Mouse (Mus musculus) liver, postnatal 0 days (tissue): ENCODE data around the gene St6gal1. TPM values are rescaled to one million over a fixed set of nuclear protein-coding genes. Genes with fewer than 3 reads are reported as not detected.

Experiments used
- ATAC-seq: fragments of 200-750 bp; cut with Nextera tagmentation; 2 replicates; pipeline ENCODE4 v1.8.0; 2017; ENCODE audit warnings: mild to moderate bottlenecking, moderate library complexity
- DNase-seq: peaks from one replicate; pipeline ENCODE4 v3.0.0-alpha.2; 2016
- H3K27ac ChIP-seq: fragments of 300-500 bp; sonication (generic); 2 replicates; pipeline ENCODE4 v1.5.1; 2014; ENCODE audit warnings: antibody characterized with exemption, moderate library complexity, mild to moderate bottlenecking, low read depth
- H3K27me3 ChIP-seq: fragments of 300-500 bp; sonication (generic); 2 replicates; pipeline ENCODE4 v1.6.1; 2014; ENCODE audit warnings: low read length, control low read depth, mixed read lengths; ENCODE audit not compliant: insufficient read depth
- H3K36me3 ChIP-seq: fragments of 300-500 bp; sonication (generic); replicated peaks from 2 replicates; pipeline ENCODE4 v1.6.1; 2014; ENCODE audit warnings: mild to moderate bottlenecking, control low read depth, low read length, moderate library complexity, mixed read lengths; ENCODE audit not compliant: insufficient read depth
- H3K4me1 ChIP-seq: fragments of 300-500 bp; sonication (generic); 2 replicates; pipeline ENCODE4 v1.6.1; 2014; ENCODE audit warnings: antibody characterized with exemption, mild to moderate bottlenecking, control low read depth; ENCODE audit not compliant: insufficient read depth
- H3K4me2 ChIP-seq: fragments of 300-500 bp; sonication (generic); 2 replicates; pipeline ENCODE4 v1.6.1; 2014; ENCODE audit warnings: low read depth, mild to moderate bottlenecking, low read length, moderate library complexity, mixed read lengths
- H3K4me3 ChIP-seq: fragments of 300-500 bp; sonication (generic); 2 replicates; pipeline ENCODE4 v1.5.1; 2014; ENCODE audit warnings: low read depth, low read length
- H3K9ac ChIP-seq: fragments of 300-500 bp; sonication (generic); replicated peaks from 2 replicates; pipeline ENCODE4 v1.6.1; 2014; ENCODE audit warnings: mild to moderate bottlenecking, moderate library complexity
- H3K9me3 ChIP-seq: fragments of 300-500 bp; sonication (generic); 2 replicates; pipeline ENCODE4 v1.6.1; 2016; ENCODE audit warnings: mild to moderate bottlenecking, control low read depth, low read length, mixed read lengths
- CTCF ChIP-seq: sonication (generic); IDR thresholded peaks from 2 replicates; pipeline ENCODE4 v1.5.1; 2016; ENCODE audit warnings: antibody characterized with exemption, low read depth
- EP300 ChIP-seq: IDR thresholded peaks from 2 replicates; pipeline ENCODE4 v1.6.1; 2016; ENCODE audit warnings: antibody characterized with exemption, low read depth, mild to moderate bottlenecking
- whole genome bisulfite sequencing: fragments of 180-500 bp; shearing (Covaris S2); extraction: QIAGEN DNeasy Blood & Tissue Kit; methylation state at CpG from one replicate; pipeline ENCODE4 v1.1.7; 2014; ENCODE audit not compliant: insufficient replicate concordance; 5-methylcytosine and 5-hydroxymethylcytosine counted together
- polyA plus RNA-seq: library from polyadenylated mRNA; unstranded; fragments of >200 nt; fragmentation: Nextera tagmentation; extraction: Ambion mirVana; gene quantifications from 2 replicates; pipeline ENCODE4 v1.2.1, GENCODE M21; 2015

St6gal1 gene
- polyA plus RNA-seq, 1 experiment from 2014 or later: 17.1 TPM

DNA sequence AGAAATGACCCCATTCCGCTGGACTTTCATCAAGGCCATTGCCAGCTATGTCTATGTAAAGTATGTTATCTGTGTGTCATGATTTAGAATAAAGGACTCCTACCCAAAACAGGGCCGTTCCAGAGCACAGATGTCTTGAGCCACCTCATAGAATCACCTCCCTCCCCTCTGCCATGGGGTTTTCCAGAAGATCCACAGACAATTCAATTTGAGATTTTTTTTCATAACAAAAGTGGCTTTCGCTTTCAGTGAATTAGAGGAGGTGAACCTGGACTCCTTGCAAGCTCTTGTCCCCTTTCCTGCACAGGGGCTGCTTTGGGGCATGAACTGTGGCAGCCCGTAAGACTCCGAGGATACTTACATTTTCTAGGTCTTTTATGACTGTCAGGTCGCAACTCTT lies 70.2 kb downstream of the St6gal1 start:
- Histone ChIP-seq H3K4me3 (no peak overlapping the region), H3K4me2 (no peak overlapping the region), H3K4me1 (peaks cover 6% of the 10 kb centered on the region), H3K27ac (peak overlapping the region; percentile 83), H3K27me3 (no peaks in the 10 kb centered on the region), H3K36me3 (no peaks in the 10 kb centered on the region), H3K9ac (no peak overlapping the region), H3K9me3 (no peaks in the 10 kb centered on the region)
- whole genome bisulfite sequencing: 73% methylated on average over 6 of the region's 6 CpGs
- DNase-seq (no peak), ATAC-seq (peak; percentile 13)
- TF ChIP-seq CTCF (no peak), EP300 (no peak)

- Histone ChIP-seq H3K9ac (no peak overlapping the region), H3K4me1 (peaks cover 6% of the 10 kb centered on the region; the same call in 1 of the 2 replicates), H3K4me2 (no peak overlapping the region), H3K9me3 (no peaks in the 10 kb centered on the region), H3K27ac (peak overlapping the region; percentile 83), H3K27me3 (no peaks in the 10 kb centered on the region), H3K4me3 (no peak overlapping the region), H3K36me3 (no peaks in the 10 kb centered on the region)
- no peak for TF ChIP-seq CTCF
- 79% methylated on average over 5 of the region's 5 CpGs for WGBS
- no peak for ATAC-seq
- DNase-seq: no peak
Measured at GRCm38 (mm10) chr16:23295720-23296119, 71.2 kb downstream of the St6gal1 start.

GRCm38 (mm10) chr16:23296721-23297120 lies 72.2 kb downstream of the St6gal1 start:
- H3K4me1 ChIP-seq: peaks cover 6% of the 10 kb centered on the region; the same call in 1 of the 2 replicates
- H3K27me3 ChIP-seq: no peaks in the 10 kb centered on the region
- DNase-seq (no peak), ATAC-seq (no peak)
- H3K4me2 ChIP-seq: no peak overlapping the region
- TF ChIP-seq CTCF: no peak
- no peak for TF ChIP-seq EP300
- WGBS: 89% methylated on average over 3 of the region's 3 CpGs
- H3K9me3 ChIP-seq: no peaks in the 10 kb centered on the region
- H3K4me3 ChIP-seq: no peak overlapping the region
- H3K9ac ChIP-seq: no peak overlapping the region
- H3K36me3 ChIP-seq: no peaks in the 10 kb centered on the region
- peak overlapping the region; percentile 11; the same call in 1 of the 2 replicates for H3K27ac ChIP-seq

DNA sequence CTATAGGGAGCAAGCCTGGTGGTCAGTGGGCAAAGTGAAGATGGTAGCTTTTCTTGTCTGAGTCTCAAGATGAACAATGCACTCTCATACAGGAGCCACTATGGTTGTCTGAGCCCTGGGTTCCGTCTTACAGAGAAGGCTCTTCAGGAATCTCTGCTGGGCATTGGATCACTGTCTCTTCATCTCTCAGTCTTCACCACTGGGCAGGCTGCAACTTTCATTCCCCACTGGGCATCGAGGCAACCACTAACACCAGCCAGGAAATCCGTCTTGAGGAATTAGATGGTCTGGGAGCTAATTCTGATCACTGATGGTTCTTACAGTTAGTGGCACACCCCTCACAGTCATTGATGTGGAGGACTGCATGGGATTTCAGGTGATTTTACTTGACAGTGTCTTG lies 73.9 kb downstream of the St6gal1 start:
- DNase-seq (no peak), ATAC-seq (no peak)
- Histone ChIP-seq H3K4me2 (no peak overlapping the region), H3K9ac (no peak overlapping the region), H3K27ac (no peak overlapping the region), H3K27me3 (no peaks in the 10 kb centered on the region), H3K36me3 (peaks cover 2% of the 10 kb centered on the region; the same call in 1 of the 2 replicates), H3K9me3 (no peaks in the 10 kb centered on the region), H3K4me3 (no peak overlapping the region), H3K4me1 (peaks cover 6% of the 10 kb centered on the region; the same call in 1 of the 2 replicates)
- 71% methylated on average over 3 of the region's 3 CpGs for WGBS
- no peak for TF ChIP-seq CTCF
- no peak for TF ChIP-seq EP300

GRCm38 (mm10) chr16:23298911-23299310 lies 74.4 kb downstream of the St6gal1 start:
- DNase-seq (no peak), ATAC-seq (no peak)
- Histone ChIP-seq H3K4me2 (no peak overlapping the region), H3K9me3 (no peaks in the 10 kb centered on the region), H3K27me3 (no peaks in the 10 kb centered on the region), H3K4me1 (peaks cover 6% of the 10 kb centered on the region; the same call in 1 of the 2 replicates), H3K36me3 (peaks cover 2% of the 10 kb centered on the region; the same call in 1 of the 2 replicates), H3K4me3 (no peak overlapping the region), H3K27ac (no peak overlapping the region), H3K9ac (no peak overlapping the region)
- no peak for TF ChIP-seq CTCF
- no peak for TF ChIP-seq EP300
- 88% methylated on average over 3 of the region's 3 CpGs for WGBS

DNA sequence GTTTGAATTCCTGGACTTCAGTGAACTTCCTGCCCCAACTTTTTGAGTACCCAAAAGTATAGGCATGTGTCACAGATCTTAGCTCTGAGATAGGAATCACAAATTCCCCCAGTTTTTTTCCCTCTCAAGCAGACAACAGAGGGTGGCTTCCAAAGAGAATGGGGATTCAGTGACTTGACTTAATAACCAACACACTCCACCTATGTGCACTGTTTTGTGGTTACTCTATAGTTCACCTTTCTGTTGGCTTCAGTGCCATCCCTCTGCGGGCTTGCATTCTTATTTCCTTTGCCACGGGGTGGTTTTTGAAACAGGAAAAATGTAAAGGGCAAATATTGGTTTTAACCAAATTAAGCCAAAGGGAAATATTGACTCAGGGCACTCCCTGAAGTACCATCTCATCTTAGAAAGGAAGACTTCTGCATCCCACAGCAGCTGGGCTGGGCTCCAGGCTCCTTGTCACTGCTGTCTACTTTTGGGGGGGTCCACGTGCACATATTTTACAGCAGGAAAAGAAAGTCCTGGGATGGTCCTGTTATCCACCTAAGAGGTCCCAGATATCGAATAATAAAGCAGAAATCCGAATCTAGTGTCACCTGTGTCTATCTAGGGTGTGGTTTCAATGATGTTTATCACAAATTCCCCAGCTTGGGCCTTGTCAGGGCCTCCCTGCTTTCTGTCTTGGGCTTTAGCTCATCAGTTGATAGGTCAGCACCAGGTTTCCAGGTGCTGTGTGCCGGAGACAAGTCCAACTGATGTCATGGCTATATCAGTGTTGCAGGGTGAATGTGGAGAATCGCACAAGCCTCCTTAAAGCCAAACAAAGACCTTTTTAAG lies 75.6 kb downstream of the St6gal1 start:
- Histone ChIP-seq H3K27me3 (no peaks in the 10 kb centered on the region), H3K27ac (no peak overlapping the region), H3K9ac (no peak overlapping the region), H3K4me2 (no peak overlapping the region), H3K4me3 (no peak overlapping the region), H3K9me3 (no peaks in the 10 kb centered on the region), H3K36me3 (peaks cover 2% of the 10 kb centered on the region; the same call in 1 of the 2 replicates), H3K4me1 (peaks cover 6% of the 10 kb centered on the region; the same call in 1 of the 2 replicates)
- 68% methylated on average over 7 of the region's 7 CpGs for WGBS
- no peak for ATAC-seq
- DNase-seq: no peak
- TF ChIP-seq EP300 (no peak), CTCF (no peak)
